Mouse (Mus musculus): Measurements from ENCODE around the gene Vtn.

GRCm38 (mm10) chr11:78483639-78484038, 15.3 kb upstream of the Vtn start:
- TF ChIP-seq CTCF (IDR thresholded peaks at IDR 0.05; ENCODE audit: low read depth, low read length) (no peak), GATA1 (IDR thresholded peaks at IDR 0.05; ENCODE audit: borderline replicate concordance, low read length) (no peak), TAL1 (conservative IDR thresholded peaks at IDR 0.05; ENCODE audit: low read depth, low read length) (no peak)

Data from G1E (cell line).